Mouse (Mus musculus) effector memory CD4-positive, alpha-beta T cell, adult 7 months (primary cell): ENCODE results near the gene Zfp282. TPM values are rescaled to one million over a fixed set of nuclear protein-coding genes. Genes with fewer than 3 reads are reported as not detected.

Experiments used
- polyA plus RNA-seq: library from polyadenylated mRNA; unstranded; fragments of 100-300 nt; shearing (Covaris generic); gene quantifications from one replicate; pipeline ENCODE4 v1.2.1, GENCODE M21; 2017

Gene Zfp282
- polyA plus RNA-seq: 3.3 TPM

DNA sequence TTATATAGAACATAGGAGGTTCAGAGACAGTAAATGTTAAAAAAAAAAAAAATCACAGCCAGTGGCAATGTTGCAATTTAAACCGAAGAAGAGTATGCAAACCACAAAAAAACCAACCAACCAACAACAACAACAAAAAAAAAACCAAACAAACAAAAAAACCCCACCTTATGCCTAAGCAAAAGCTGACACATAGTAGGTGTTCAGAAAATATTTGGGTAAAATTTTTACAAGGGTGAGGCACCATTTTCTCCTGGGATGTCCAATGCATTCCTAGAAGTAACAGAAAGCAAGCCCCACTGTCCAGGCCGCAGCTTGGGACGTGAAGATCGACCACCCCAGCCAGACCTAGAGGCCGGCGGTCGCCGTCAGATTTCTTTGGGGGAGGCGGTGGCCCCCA lies at the start of gene Zfp282:
TSS of gene Zfp282 (plus strand) at position 147 of the 400 bp plus-strand sequence.

DNA sequence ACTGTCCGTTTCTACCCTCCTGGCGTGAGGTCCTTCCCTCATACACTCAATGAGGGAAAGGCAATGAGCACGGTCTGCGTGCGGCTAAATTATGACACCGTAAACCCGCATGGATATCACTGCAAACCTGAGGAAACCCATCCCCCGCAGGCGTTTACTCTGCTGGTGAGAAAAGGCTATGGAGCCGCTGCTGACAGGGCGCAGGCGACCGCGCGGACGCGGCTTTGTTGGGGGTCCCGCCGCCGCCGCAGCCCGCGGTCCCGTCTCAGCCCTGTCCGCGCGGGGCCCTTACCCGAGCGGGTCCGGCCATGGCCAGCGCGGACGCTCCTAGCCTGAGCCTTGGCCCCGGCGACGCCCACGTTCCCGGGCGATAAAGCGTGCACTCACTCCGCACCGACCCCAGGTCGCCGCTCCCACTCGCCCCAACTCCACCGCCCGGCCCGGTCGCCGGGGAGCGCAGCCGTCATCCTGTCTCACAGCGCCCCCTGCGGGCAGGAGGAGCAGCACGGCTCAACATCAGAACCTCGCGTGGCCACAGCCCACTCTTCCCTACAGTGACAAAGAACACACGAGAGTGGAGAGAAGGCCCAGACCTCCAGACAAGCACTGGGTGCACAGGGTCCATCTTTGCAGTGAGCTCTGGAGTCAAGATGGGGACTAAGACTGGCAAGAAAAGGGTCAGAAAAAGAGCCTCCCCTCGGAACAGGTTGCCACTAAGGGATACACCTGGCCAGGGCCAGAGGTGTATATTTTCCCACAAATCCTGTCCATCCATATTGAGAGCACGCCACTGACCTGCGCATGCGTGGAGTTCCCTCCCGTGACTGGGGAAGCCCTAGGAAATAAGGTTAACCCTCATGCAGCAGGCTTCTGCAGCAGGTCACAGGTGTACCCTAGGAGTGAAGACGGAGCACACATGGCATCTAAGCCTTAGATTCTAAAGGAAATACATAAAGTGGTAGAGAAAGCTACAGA lies 46.6 kb upstream of the Zfp282 start, which contains the start of gene Zfp786:
TSS of gene Zfp786 (minus strand) at position 764 of the 975 bp plus-strand sequence.

DNA sequence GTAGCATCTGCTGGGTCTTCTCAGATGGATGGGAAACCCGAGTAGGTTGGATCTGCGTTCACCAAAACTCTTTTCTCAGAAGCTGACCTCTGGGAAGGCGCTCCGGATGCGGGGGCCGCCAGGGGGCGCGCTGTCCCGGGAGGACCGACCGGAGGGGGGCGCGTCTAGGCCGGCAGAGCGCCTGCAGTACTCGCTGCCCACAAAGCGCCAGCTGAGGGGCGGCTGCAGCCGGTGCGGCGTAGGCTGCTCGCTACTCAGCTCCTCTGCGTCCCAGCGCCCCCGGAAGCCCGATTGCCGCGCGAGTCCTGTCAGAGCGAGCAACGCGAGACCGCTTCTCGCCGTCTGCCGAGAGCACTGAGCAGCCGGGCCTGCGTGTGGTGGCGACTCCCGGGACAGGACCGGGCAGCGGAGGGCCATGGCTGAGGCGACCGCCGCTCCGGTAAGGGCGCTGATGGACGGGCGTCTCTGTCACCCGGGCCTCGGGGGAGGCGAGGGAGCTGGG lies 41.5 kb upstream of the Zfp282 start, which contains the start of gene Zfp398:
TSS of gene Zfp398 (plus strand) at position 180 of the 502 bp plus-strand sequence.

GRCm38 (mm10) chr6:47920447-47921340 lies 43.7 kb downstream of the Zfp282 start, which contains the start of gene Zfp212:
Zfp212 (plus strand) TSS chr6:47920476.

GRCm38 (mm10) chr6:47953191-47953726 lies 76.3 kb downstream of the Zfp282 start, which contains the start of gene Zfp956:
Zfp956 (plus strand) TSS chr6:47953390.

Other genes with a start within 250 kb of the Zfp282 start
- 66.4 TPM for gene Pdia4, start 63.8 kb upstream of the Zfp282 start, polyA plus RNA-seq
- not detected for gene Zfp786, start 46.3 kb upstream of the Zfp282 start, polyA plus RNA-seq
- 14.1 TPM for gene Zfp398, start 41.5 kb upstream of the Zfp282 start, polyA plus RNA-seq
- gene Zfp212, start 43.3 kb downstream of the Zfp282 start, polyA plus RNA-seq: 33.5 TPM
- gene Zfp956, start 76.2 kb downstream of the Zfp282 start, polyA plus RNA-seq: 24.3 TPM
- 35.3 TPM for gene Zfp777, start 171.7 kb downstream of the Zfp282 start, polyA plus RNA-seq
- gene Zfp746, start 209.4 kb downstream of the Zfp282 start, polyA plus RNA-seq: 49.5 TPM